Mouse (Mus musculus): ENCODE measurements at regions not wholly inside any gene's neighbourhood (a gene's known extent, or its start where the extent isn't known, plus 50 kb on each side); places are given as distances from the start of the nearest gene placed in this dataset.
A peak's percentile ranks its signal among the peaks of the same experiment; 100 is the strongest.

DNA sequence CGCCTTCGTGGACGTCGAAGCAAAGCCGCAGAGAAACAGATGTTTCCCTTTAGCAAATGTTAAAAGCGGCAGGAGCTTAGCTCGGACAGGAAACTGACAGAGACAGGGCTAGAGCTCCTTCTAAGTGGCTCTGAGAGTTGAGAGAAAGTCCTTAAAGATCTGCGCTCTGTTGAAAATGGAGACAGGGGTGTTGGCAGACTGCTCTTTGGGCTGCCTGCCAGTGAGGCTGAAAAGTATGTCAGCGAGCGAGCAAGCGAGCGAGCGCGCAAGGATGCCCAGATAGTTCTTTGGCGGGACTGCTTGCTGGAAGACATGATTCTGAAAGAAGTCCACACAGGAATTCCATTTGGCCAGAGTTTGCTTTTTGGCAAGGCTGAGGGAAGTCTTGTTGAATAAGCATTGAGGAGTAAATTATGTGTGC is 827.0 kb upstream of the Adgrl4 start:
- peak overlapping the region; percentile 39 for H3K4me3 ChIP-seq
- no peaks in the 10 kb centered on the region; the same call in 1 of the 2 replicates for H3K4me1 ChIP-seq (ENCODE audit: control insufficient read depth, insufficient read depth, low read length)
- H3K27ac ChIP-seq = peak overlapping the region; percentile 8; the same call in 1 of the 2 replicates
- no peaks in the 10 kb centered on the region for H3K27me3 ChIP-seq (ENCODE audit: control insufficient read depth, insufficient read depth, low read length)
- DNase-seq = peak; percentile 68 to 69
- TF ChIP-seq EP300 (IDR thresholded peaks at IDR 0.05; ENCODE audit: insufficient read depth, low read depth, low read length) (no peak), CTCF (IDR thresholded peaks at IDR 0.05) (no peak), POLR2A (IDR thresholded peaks at IDR 0.05; ENCODE audit: insufficient read depth, low read depth, low read length) (no peak)
- no peaks in the 10 kb centered on the region for H3K79me2 ChIP-seq (replicated peaks; ENCODE audit: control insufficient read depth, insufficient read depth, low read length)
- peak overlapping the region; percentile 45; the same call in 1 of the 2 replicates for H3K9ac ChIP-seq (ENCODE audit: low read depth, low read length)
- H3K36me3 ChIP-seq (ENCODE audit: control insufficient read depth, insufficient read depth, low read length) = no peaks in the 10 kb centered on the region; the same call in 1 of the 2 replicates
- intact Hi-C loops (cut with DNase I) = no loop called here
- 26% methylated on average over 15 of the region's 15 CpGs for WGBS

DNA sequence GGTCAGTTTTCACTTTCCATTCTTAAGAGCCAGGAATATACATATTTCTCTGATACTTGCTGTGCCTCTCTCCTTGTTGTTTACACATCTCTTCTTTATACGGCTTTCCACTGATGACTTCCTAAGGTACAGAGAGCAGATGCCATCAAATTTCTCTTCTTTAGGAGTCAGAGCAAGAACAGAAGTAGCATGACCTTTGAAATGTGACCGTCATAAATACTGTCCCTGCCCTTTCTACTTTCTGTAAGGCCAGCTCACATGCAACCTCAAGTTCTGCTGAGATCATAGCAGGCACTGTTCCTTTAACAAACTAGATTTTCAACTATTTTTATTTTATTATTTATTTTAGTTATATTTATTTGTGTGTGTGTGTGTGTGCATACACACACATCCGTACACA is 800.1 kb upstream of the Adgrl4 start:
- DNase-seq = no peak
- Histone ChIP-seq H3K79me2 (replicated peaks; ENCODE audit: control insufficient read depth, insufficient read depth, low read length) (no peaks in the 10 kb centered on the region), H3K4me1 (ENCODE audit: control insufficient read depth, insufficient read depth, low read length) (no peaks in the 10 kb centered on the region), H3K36me3 (ENCODE audit: control insufficient read depth, insufficient read depth, low read length) (no peaks in the 10 kb centered on the region), H3K9ac (ENCODE audit: low read depth, low read length) (no peak overlapping the region), H3K27ac (no peak overlapping the region), H3K4me3 (no peak overlapping the region), H3K27me3 (ENCODE audit: control insufficient read depth, insufficient read depth, low read length) (no peaks in the 10 kb centered on the region)
- intact Hi-C loops (cut with DNase I) = no loop called here
- TF ChIP-seq POLR2A (IDR thresholded peaks at IDR 0.05; ENCODE audit: insufficient read depth, low read depth, low read length) (no peak), EP300 (IDR thresholded peaks at IDR 0.05; ENCODE audit: insufficient read depth, low read depth, low read length) (no peak), CTCF (IDR thresholded peaks at IDR 0.05) (no peak)
- 88% methylated on average over 3 of the region's 3 CpGs for WGBS

DNA sequence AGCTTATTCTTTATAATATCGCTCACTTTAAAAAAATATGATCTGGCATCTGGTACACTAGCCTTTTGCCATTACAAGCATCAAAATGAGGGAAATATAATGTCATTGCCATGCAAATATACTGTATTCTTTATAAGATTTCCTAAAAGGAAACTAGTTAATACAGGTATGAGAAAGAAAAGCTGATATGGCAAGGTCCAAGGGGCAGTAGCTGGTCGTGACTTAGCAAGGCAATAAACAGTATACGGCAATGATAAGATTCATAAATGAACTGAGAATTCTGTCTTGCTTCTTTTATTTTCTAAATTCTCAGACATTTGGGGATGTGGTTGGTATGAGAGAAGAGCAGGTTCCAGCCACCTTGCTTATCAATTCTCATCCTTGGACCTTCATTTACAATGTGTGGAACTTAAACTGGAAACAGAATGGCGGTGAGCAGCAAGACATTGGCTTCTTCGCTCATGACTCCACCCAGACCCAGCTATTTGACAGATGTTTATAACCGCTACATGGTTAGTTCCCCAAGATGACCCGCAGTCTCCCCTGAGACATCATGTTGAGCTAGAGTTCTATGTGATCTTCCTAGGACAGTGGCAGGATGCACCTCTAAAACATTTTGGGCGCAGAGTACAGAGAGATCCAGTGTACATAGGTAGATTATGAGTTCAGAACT is 797.5 kb upstream of the Adgrl4 start:
- Histone ChIP-seq H3K4me1 (ENCODE audit: control insufficient read depth, insufficient read depth, low read length) (no peaks in the 10 kb centered on the region), H3K27ac (no peak overlapping the region), H3K36me3 (ENCODE audit: control insufficient read depth, insufficient read depth, low read length) (no peaks in the 10 kb centered on the region), H3K4me3 (no peak overlapping the region), H3K79me2 (replicated peaks; ENCODE audit: control insufficient read depth, insufficient read depth, low read length) (no peaks in the 10 kb centered on the region), H3K9ac (ENCODE audit: low read depth, low read length) (no peak overlapping the region), H3K27me3 (ENCODE audit: control insufficient read depth, insufficient read depth, low read length) (no peaks in the 10 kb centered on the region)
- intact Hi-C loops (cut with DNase I) = no loop called here
- DNase-seq = no peak
- TF ChIP-seq CTCF (IDR thresholded peaks at IDR 0.05) (no peak), EP300 (IDR thresholded peaks at IDR 0.05; ENCODE audit: insufficient read depth, low read depth, low read length) (no peak), POLR2A (IDR thresholded peaks at IDR 0.05; ENCODE audit: insufficient read depth, low read depth, low read length) (no peak)
- 87% methylated on average over 8 of the region's 8 CpGs for WGBS

DNA sequence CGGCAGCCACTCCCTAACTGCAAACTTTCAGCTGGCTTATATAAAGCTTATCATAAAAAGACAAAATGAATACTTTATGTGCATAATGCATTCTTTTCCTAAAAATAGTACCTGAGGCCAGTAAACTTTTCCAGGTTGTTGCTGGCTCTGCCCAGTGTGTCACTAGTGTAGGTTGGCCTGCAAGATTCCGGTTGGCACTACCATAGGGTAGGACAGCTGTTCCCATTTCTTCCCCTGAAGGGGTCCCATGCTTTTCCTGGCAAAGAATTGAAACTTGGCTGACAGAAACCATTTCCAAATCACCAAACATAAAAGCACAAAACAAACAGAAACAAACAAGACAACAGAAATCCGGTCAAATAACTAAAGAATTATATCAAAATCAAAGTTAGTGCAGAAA is 789.6 kb upstream of the Adgrl4 start:
- intact Hi-C loops (cut with DNase I) = no loop called here
- no peaks in the 10 kb centered on the region for H3K4me1 ChIP-seq (ENCODE audit: control insufficient read depth, insufficient read depth, low read length)
- 73% methylated on average over 3 of the region's 3 CpGs for WGBS
- H3K79me2 ChIP-seq (replicated peaks; ENCODE audit: control insufficient read depth, insufficient read depth, low read length) = no peaks in the 10 kb centered on the region
- H3K4me3 ChIP-seq = no peak overlapping the region
- TF ChIP-seq POLR2A (IDR thresholded peaks at IDR 0.05; ENCODE audit: insufficient read depth, low read depth, low read length) = no peak
- no peak for TF ChIP-seq EP300 (IDR thresholded peaks at IDR 0.05; ENCODE audit: insufficient read depth, low read depth, low read length)
- TF ChIP-seq CTCF (IDR thresholded peaks at IDR 0.05) = no peak
- no peak overlapping the region for H3K9ac ChIP-seq (ENCODE audit: low read depth, low read length)
- DNase-seq = no peak
- no peaks in the 10 kb centered on the region for H3K27me3 ChIP-seq (ENCODE audit: control insufficient read depth, insufficient read depth, low read length)
- no peaks in the 10 kb centered on the region for H3K36me3 ChIP-seq (ENCODE audit: control insufficient read depth, insufficient read depth, low read length)
- H3K27ac ChIP-seq = no peak overlapping the region

DNA sequence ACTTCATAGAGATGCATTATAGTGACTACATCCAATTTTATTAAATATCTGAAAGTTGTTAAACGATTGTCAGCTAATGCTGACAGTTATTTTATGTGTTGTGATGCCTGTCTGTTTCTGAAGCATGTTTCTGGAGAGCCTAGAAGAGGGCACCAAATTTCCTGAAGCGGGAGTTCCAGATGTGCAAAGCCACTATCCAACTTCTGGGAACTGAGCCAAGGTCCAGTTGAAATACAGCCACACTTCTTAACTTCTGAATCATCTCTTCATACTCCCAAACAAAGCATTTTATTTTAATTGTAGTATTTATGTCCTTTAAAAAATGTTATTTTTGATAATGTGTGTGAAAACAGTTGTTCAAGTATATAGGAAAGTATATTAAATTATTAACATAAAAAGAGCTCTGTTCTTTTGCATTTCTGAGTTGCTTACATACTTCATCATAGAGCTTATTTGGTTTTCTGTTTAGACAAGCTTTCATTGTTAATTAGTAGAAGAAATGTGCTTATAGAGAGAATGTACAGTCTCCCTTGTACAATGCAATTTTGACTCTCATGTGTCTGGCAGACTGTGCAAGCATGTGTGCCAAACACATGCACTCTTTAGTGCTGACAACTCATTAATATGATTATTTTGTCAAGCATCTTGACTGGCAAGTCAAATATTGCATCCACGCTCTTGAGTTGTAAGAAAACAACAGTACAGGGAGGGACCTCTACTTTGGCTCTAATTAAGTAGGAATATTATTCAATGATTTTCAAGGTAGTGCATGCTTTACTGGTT is 787.7 kb upstream of the Adgrl4 start:
- no peak overlapping the region for H3K9ac ChIP-seq (ENCODE audit: low read depth, low read length)
- H3K4me3 ChIP-seq = no peak overlapping the region
- no peaks in the 10 kb centered on the region for H3K27me3 ChIP-seq (ENCODE audit: control insufficient read depth, insufficient read depth, low read length)
- H3K4me1 ChIP-seq (ENCODE audit: control insufficient read depth, insufficient read depth, low read length) = no peaks in the 10 kb centered on the region
- H3K27ac ChIP-seq = no peak overlapping the region
- no peak for TF ChIP-seq CTCF (IDR thresholded peaks at IDR 0.05)
- TF ChIP-seq POLR2A (IDR thresholded peaks at IDR 0.05; ENCODE audit: insufficient read depth, low read depth, low read length) = no peak
- TF ChIP-seq EP300 (IDR thresholded peaks at IDR 0.05; ENCODE audit: insufficient read depth, low read depth, low read length) = no peak
- no peak for DNase-seq
- 44% methylated on average over 3 of the region's 3 CpGs for WGBS
- intact Hi-C loops (cut with DNase I) = no loop called here
- no peaks in the 10 kb centered on the region for H3K79me2 ChIP-seq (replicated peaks; ENCODE audit: control insufficient read depth, insufficient read depth, low read length)
- no peaks in the 10 kb centered on the region for H3K36me3 ChIP-seq (ENCODE audit: control insufficient read depth, insufficient read depth, low read length)

DNA sequence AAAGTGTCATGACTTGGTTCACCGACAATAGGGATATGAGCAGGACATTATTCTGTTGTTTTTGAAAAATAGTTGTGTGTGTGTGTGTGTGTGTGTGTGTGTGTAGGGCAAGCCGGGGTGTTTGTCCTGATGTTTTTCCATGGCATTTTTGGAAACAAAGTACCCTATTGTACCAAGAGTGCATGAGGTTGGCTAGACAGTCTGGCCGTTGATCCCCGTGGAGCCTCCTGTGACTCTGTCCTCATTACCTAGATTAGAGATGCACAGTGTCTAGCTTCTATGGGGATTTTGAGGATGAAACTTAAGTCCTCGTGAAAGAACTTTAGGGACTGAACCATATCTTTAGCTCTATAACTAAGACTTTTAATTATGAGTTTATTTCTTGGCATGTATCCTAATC is 741.9 kb upstream of the Adgrl4 start:
- 88% methylated on average over 5 of the region's 5 CpGs for WGBS
- Histone ChIP-seq H3K27ac (no peak overlapping the region), H3K9ac (ENCODE audit: low read depth, low read length) (no peak overlapping the region), H3K27me3 (ENCODE audit: control insufficient read depth, insufficient read depth, low read length) (no peaks in the 10 kb centered on the region), H3K4me3 (no peak overlapping the region), H3K36me3 (ENCODE audit: control insufficient read depth, insufficient read depth, low read length) (no peaks in the 10 kb centered on the region), H3K79me2 (replicated peaks; ENCODE audit: control insufficient read depth, insufficient read depth, low read length) (no peaks in the 10 kb centered on the region), H3K4me1 (ENCODE audit: control insufficient read depth, insufficient read depth, low read length) (no peaks in the 10 kb centered on the region)
- no peak for DNase-seq
- intact Hi-C loops (cut with DNase I) = no loop called here
- TF ChIP-seq POLR2A (IDR thresholded peaks at IDR 0.05; ENCODE audit: insufficient read depth, low read depth, low read length) (no peak), EP300 (IDR thresholded peaks at IDR 0.05; ENCODE audit: insufficient read depth, low read depth, low read length) (no peak), CTCF (IDR thresholded peaks at IDR 0.05) (no peak)
